Mouse (Mus musculus) E14TG2a.4 (cell line): ENCODE data around the gene Mettl2.

Experiments
- CTCF ChIP-seq: conservative IDR thresholded peaks from 2 replicates; pipeline ENCODE4 v1.5.1; 2014; ENCODE audit warnings: low read length
- NANOG ChIP-seq: IDR thresholded peaks from 2 replicates; pipeline ENCODE4 v1.6.1; 2014; ENCODE audit warnings: borderline replicate concordance, low read length, mixed read lengths
- POU5F1 ChIP-seq: IDR thresholded peaks from 2 replicates; pipeline ENCODE4 v1.6.1; 2014; ENCODE audit warnings: low read length, borderline replicate concordance

GRCm38 (mm10) chr11:105145211-105145610 is 19.0 kb downstream of the Mettl2 start:
- TF ChIP-seq CTCF (no peak), POU5F1 (no peak), NANOG (no peak)
